Mouse (Mus musculus) neural tube, embryonic 15.5 days (tissue): ENCODE results near the gene Arl6ip1. TPM values are rescaled to one million over a fixed set of nuclear protein-coding genes. Genes with fewer than 3 reads are reported as not detected.

Source experiments
- polyA plus RNA-seq: library from polyadenylated mRNA; unstranded; fragments of >200 nt; fragmentation: Nextera tagmentation; extraction: Ambion mirVana; gene quantifications from 2 replicates; pipeline ENCODE4 v1.2.1, GENCODE M21; 2015

Arl6ip1 gene
- polyA plus RNA-seq, 1 experiment from 2014 or later = 500 TPM

Other genes with a start within 250 kb of the Arl6ip1 start
- 410 and 450 TPM in 2 replicates for gene Rps15a, start 13.5 kb downstream of the Arl6ip1 start, polyA plus RNA-seq
- gene Smg1, start 114.0 kb upstream of the Arl6ip1 start, polyA plus RNA-seq = 18.1 and 19.4 TPM in 2 replicates